Mouse (Mus musculus): ENCODE measurements at regions not wholly inside any gene's neighbourhood (a gene's known extent, or its start where the extent isn't known, plus 50 kb on each side); places are given as distances from the start of the nearest gene placed in this dataset.

DNA sequence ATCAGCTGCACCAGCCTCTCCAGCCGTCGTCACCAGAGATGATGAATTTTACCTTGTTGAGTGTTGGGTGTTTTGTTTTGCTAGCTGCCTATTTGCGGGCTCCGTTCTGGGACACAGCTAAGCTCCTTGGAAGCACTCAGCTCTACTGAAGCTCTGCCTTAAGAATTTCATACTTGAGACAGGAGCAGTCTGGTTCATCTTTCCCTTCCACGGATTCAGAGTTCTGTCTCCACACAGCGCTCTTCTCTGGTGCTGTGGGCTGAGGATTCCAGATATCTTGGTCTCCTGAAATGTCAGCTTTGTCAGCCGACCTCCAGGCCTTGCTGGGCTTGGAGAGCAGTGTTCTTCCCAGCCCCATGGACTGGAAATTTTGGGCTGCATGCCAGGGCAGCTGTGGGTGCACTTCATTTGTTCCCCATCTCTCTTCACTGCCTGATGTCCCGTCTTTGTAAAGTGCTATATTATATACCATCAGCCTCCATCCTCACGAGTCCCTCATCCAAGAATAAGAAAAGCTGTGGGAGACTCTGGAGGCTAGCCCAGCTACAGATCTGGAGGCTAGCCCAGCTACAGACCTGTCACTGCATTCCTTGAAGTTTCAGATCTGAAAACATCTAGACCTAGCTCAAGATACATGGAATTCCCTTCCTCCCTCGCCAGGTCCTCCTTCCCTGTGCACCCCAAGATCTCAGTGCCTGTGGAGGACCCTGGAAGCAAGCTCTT lies 337.0 kb downstream of the Ptpru start:
- no peaks in the 10 kb centered on the region for H3K36me3 ChIP-seq (ENCODE audit: insufficient read depth, low read length)
- H3K27ac ChIP-seq, result no peak overlapping the region

DNA sequence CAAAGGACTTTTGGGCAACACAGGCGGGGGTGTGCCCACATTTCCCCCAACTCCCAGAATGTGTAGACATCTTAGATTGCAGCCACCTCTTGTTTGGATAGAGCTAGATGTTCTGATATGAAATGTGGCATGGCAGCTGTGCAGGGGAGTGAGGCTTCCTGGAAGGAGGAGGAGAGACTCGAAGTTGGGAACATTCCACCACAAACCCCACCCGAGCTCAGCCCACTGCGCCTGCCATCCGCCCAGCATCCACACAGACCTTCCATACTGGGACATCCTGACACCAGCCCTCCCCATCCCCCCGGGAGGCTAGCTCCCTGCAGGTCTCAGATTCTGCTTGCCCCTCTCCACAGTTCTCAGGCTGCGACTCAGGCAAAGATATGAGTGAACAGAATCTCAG lies 329.9 kb downstream of the Ptpru start:
- no peaks in the 10 kb centered on the region for H3K36me3 ChIP-seq (ENCODE audit: insufficient read depth, low read length)
- ATAC-seq (replicated peaks; ENCODE audit: low FRiP score, low read depth), result no peak
- no peaks in the 10 kb centered on the region for H3K27me3 ChIP-seq (ENCODE audit: insufficient read depth, low read length)
- no peak overlapping the region for H3K27ac ChIP-seq
- DNase-seq (ENCODE audit: low spot score), result no peak
- no peak overlapping the region for H3K4me2 ChIP-seq (ENCODE audit: low read length)
- H3K4me1 ChIP-seq (replicated peaks; ENCODE audit: insufficient read depth, low read length), result no peaks in the 10 kb centered on the region
- no peak for TF ChIP-seq CTCF (IDR thresholded peaks at IDR 0.05; ENCODE audit: low read depth)
- no peak overlapping the region for H3K4me3 ChIP-seq (replicated peaks; ENCODE audit: low read depth, low read length)
- WGBS, result 57% methylated on average over 7 of the region's 7 CpGs
- no peak overlapping the region for H3K9ac ChIP-seq (ENCODE audit: low read depth, low read length)
- no peaks in the 10 kb centered on the region for H3K9me3 ChIP-seq (replicated peaks; ENCODE audit: low read length)

More for the DNA sequence above, 337.0 kb downstream of the Ptpru start:
- Histone ChIP-seq H3K4me2 (ENCODE audit: low read length) (no peak overlapping the region), H3K4me1 (replicated peaks; ENCODE audit: insufficient read depth, low read length) (no peaks in the 10 kb centered on the region), H3K27me3 (ENCODE audit: insufficient read depth, low read length) (no peaks in the 10 kb centered on the region), H3K9me3 (replicated peaks; ENCODE audit: low read length) (no peaks in the 10 kb centered on the region), H3K4me3 (replicated peaks; ENCODE audit: low read depth, low read length) (no peak overlapping the region), H3K9ac (ENCODE audit: low read depth, low read length) (no peak overlapping the region)
- no peak for TF ChIP-seq CTCF (IDR thresholded peaks at IDR 0.05; ENCODE audit: low read depth)
- 70% methylated on average over 10 of the region's 10 CpGs for WGBS
- DNase-seq (ENCODE audit: low spot score) (no peak), ATAC-seq (replicated peaks; ENCODE audit: low FRiP score, low read depth) (no peak)

DNA sequence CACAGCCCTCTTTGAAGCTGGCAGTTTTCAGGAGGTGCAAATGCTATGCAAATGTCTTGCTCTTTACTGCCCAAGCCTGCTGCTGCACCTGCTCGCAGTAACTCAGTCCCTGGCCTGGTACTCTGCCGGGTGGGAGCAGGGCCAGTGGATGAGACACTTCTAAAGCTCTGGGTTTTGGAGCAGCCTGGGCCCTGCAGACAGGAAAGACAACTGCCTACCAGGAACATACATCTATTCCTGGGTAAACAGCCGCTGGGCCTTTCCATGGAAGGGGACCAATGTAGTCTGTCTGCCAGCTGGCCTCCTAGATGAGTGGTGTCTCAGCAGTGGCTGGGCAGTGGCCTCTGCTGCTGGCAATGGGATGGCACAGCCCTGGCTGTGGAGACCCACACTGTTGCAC lies 326.5 kb downstream of the Ptpru start:
- DNase-seq (ENCODE audit: low spot score), result no peak
- WGBS, result 53% methylated on average over 3 of the region's 3 CpGs
- no peak overlapping the region for H3K27ac ChIP-seq
- no peaks in the 10 kb centered on the region for H3K4me1 ChIP-seq (replicated peaks; ENCODE audit: insufficient read depth, low read length)
- TF ChIP-seq CTCF (IDR thresholded peaks at IDR 0.05; ENCODE audit: low read depth), result no peak
- H3K4me2 ChIP-seq (ENCODE audit: low read length), result no peak overlapping the region
- H3K36me3 ChIP-seq (ENCODE audit: insufficient read depth, low read length), result no peaks in the 10 kb centered on the region
- no peak overlapping the region for H3K9ac ChIP-seq (ENCODE audit: low read depth, low read length)
- no peaks in the 10 kb centered on the region for H3K27me3 ChIP-seq (ENCODE audit: insufficient read depth, low read length)
- no peaks in the 10 kb centered on the region for H3K9me3 ChIP-seq (replicated peaks; ENCODE audit: low read length)
- no peak for ATAC-seq (replicated peaks; ENCODE audit: low FRiP score, low read depth)
- H3K4me3 ChIP-seq (replicated peaks; ENCODE audit: low read depth, low read length), result no peak overlapping the region

DNA sequence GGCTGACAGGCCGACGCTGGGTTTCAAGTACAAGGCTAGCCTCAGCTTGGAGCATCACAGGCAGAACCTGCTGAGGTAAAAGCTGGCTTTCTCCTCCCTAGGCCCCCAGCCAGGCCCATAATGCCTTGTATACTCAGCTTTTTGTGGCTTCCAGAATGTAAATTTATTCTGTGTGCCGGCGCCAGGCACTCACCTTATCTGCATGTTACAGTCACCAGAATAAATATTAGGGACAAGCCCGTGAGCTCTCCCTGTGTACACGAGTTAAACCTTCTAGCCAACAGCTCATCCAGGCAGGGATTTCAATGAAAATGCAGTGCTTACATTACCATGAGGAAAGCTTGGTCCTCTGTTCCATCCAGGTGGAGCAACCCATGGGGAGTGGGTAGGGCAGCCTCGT lies 325.3 kb downstream of the Ptpru start:
- TF ChIP-seq CTCF (IDR thresholded peaks at IDR 0.05; ENCODE audit: low read depth), result no peak
- WGBS, result 82% methylated on average over 7 of the region's 7 CpGs
- DNase-seq (ENCODE audit: low spot score), result no peak
- H3K36me3 ChIP-seq (ENCODE audit: insufficient read depth, low read length), result no peaks in the 10 kb centered on the region
- H3K4me1 ChIP-seq (replicated peaks; ENCODE audit: insufficient read depth, low read length), result no peaks in the 10 kb centered on the region
- no peaks in the 10 kb centered on the region for H3K9me3 ChIP-seq (replicated peaks; ENCODE audit: low read length)
- H3K4me3 ChIP-seq (replicated peaks; ENCODE audit: low read depth, low read length), result no peak overlapping the region
- H3K27ac ChIP-seq, result no peak overlapping the region
- no peak for ATAC-seq (replicated peaks; ENCODE audit: low FRiP score, low read depth)
- H3K9ac ChIP-seq (ENCODE audit: low read depth, low read length), result no peak overlapping the region
- no peak overlapping the region for H3K4me2 ChIP-seq (ENCODE audit: low read length)
- no peaks in the 10 kb centered on the region for H3K27me3 ChIP-seq (ENCODE audit: insufficient read depth, low read length)

DNA sequence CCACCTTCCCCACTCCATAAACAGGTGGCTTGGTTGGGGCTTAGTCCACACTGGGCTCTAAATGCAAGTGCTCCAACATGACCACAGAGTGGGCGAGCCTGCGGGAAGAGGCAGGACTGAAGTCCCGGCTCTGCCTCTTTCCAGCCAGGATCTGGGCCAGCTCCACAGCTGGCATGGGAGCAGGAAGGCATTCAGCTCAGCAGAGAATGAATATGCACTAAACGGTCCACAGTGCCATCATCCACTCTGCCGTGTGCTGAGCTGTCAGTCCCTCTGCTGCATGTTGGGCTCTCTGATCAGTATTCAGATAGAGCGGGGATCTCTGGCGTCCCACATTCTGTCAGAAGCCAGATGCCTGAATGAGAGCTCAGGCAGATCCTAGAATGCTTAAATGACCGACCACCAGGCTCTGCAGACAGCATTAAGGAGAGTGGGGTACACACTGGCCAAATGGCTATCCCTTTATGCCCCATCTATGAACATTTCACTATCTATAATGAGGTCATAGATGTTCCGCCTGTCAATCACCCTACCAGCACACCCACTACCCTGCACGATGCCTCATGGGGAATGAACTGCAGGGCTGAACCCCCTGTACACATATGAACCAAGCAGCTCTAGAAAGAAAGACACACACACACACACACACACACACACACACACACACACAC lies 317.3 kb downstream of the Ptpru start:
- no peak overlapping the region for H3K4me3 ChIP-seq (replicated peaks; ENCODE audit: low read depth, low read length)
- no peaks in the 10 kb centered on the region for H3K9me3 ChIP-seq (replicated peaks; ENCODE audit: low read length)
- no peak overlapping the region for H3K27ac ChIP-seq
- DNase-seq (ENCODE audit: low spot score) (no peak), ATAC-seq (replicated peaks; ENCODE audit: low FRiP score, low read depth) (no peak)
- no peak for TF ChIP-seq CTCF (IDR thresholded peaks at IDR 0.05; ENCODE audit: low read depth)
- H3K9ac ChIP-seq (ENCODE audit: low read depth, low read length), result no peak overlapping the region
- WGBS, result 79% methylated on average over 10 of the region's 10 CpGs
- H3K27me3 ChIP-seq (ENCODE audit: insufficient read depth, low read length), result no peaks in the 10 kb centered on the region
- H3K4me2 ChIP-seq (ENCODE audit: low read length), result no peak overlapping the region
- no peaks in the 10 kb centered on the region for H3K4me1 ChIP-seq (replicated peaks; ENCODE audit: insufficient read depth, low read length)
- H3K36me3 ChIP-seq (ENCODE audit: insufficient read depth, low read length), result no peaks in the 10 kb centered on the region

DNA sequence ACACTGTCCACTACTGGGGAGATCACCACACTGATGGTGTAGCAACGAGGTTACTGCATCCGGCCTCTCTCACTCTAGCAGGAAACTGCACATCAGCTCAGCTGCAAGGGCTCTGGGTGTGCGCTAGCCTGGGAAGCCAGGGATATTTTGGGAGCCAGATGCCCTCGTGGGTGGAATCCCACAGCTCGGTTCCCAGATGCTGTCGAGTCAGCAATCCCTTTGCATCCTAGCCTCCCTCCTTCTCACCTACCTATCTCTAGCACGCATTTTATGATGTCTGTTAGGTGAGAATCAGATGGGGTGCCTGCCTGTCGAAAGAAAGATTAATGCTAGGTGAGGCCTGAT lies 316.8 kb downstream of the Ptpru start:
- no peaks in the 10 kb centered on the region for H3K4me1 ChIP-seq (replicated peaks; ENCODE audit: insufficient read depth, low read length)
- no peaks in the 10 kb centered on the region for H3K27me3 ChIP-seq (ENCODE audit: insufficient read depth, low read length)
- no peak for DNase-seq (ENCODE audit: low spot score)
- no peaks in the 10 kb centered on the region for H3K36me3 ChIP-seq (ENCODE audit: insufficient read depth, low read length)
- H3K9ac ChIP-seq (ENCODE audit: low read depth, low read length), result no peak overlapping the region
- H3K4me2 ChIP-seq (ENCODE audit: low read length), result no peak overlapping the region
- 55% methylated on average over 8 of the region's 8 CpGs for WGBS
- no peak for ATAC-seq (replicated peaks; ENCODE audit: low FRiP score, low read depth)
- no peak overlapping the region for H3K4me3 ChIP-seq (replicated peaks; ENCODE audit: low read depth, low read length)
- no peaks in the 10 kb centered on the region for H3K9me3 ChIP-seq (replicated peaks; ENCODE audit: low read length)
- no peak for TF ChIP-seq CTCF (IDR thresholded peaks at IDR 0.05; ENCODE audit: low read depth)
- no peak overlapping the region for H3K27ac ChIP-seq
